Mouse (Mus musculus): ENCODE data around the gene Ifngr2. TPM values are rescaled to one million over a fixed set of nuclear protein-coding genes. Genes with fewer than 3 reads are reported as not detected.

Ifngr2 gene
- polyA plus RNA-seq, 1 experiment from 2014 or later, result 32.7 TPM

GRCm38 (mm10) chr16:91557214-91557613, 10.3 kb downstream of the Ifngr2 start:
- H3K4me3 ChIP-seq, result no peak overlapping the region
- H3K36me3 ChIP-seq (replicated peaks), result peaks cover 57% of the 10 kb centered on the region
- H3K27ac ChIP-seq (replicated peaks), result peak overlapping the region; percentile 76
- H3K9me3 ChIP-seq, result no peaks in the 10 kb centered on the region
- DNase-seq (ENCODE audit: low spot score), result peak; percentile 71
- no peaks in the 10 kb centered on the region for H3K27me3 ChIP-seq (replicated peaks; ENCODE audit: low read depth, poor library complexity, severe bottlenecking)
- peaks cover 43% of the 10 kb centered on the region for H3K4me1 ChIP-seq
- WGBS, result 55% methylated on average over 7 of the region's 7 CpGs

DNA sequence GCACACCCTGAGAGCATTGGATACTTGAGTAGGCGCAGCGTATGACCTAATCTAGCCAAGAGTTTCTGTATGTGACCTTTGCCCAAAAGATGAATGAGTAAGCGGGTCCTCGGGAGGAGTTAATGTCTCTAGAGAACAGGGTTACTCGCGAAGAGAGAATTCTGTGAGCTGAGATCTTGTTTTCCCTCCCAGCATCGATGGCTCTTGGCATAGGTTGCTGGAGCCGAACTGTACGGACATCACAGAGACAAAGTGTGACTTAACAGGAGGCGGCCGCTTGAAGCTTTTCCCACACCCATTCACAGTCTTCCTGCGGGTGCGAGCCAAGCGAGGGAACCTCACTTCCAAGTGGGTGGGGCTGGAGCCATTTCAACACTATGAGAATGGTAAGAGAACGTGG, 10.8 kb downstream of the Ifngr2 start:
- 89% methylated on average over 15 of the region's 15 CpGs for WGBS
- no peak for DNase-seq (ENCODE audit: low spot score)
- Histone ChIP-seq H3K4me3 (no peak overlapping the region), H3K27ac (replicated peaks) (no peak overlapping the region), H3K4me1 (peaks cover 42% of the 10 kb centered on the region), H3K9me3 (no peaks in the 10 kb centered on the region), H3K27me3 (replicated peaks; ENCODE audit: low read depth, poor library complexity, severe bottlenecking) (no peaks in the 10 kb centered on the region), H3K36me3 (replicated peaks) (peaks cover 62% of the 10 kb centered on the region)

- Histone ChIP-seq H3K27me3 (replicated peaks; ENCODE audit: low read depth, poor library complexity, severe bottlenecking) (no peaks in the 10 kb centered on the region), H3K4me3 (no peak overlapping the region), H3K9me3 (no peaks in the 10 kb centered on the region), H3K4me1 (peaks cover 15% of the 10 kb centered on the region), H3K27ac (replicated peaks) (no peak overlapping the region), H3K36me3 (replicated peaks) (peaks cover 67% of the 10 kb centered on the region)
- 59% methylated on average over 9 of the region's 9 CpGs for WGBS
- peak; percentile 38 for DNase-seq (ENCODE audit: low spot score)
Measured at GRCm38 (mm10) chr16:91561099-91561498, 14.2 kb downstream of the Ifngr2 start.

DNA sequence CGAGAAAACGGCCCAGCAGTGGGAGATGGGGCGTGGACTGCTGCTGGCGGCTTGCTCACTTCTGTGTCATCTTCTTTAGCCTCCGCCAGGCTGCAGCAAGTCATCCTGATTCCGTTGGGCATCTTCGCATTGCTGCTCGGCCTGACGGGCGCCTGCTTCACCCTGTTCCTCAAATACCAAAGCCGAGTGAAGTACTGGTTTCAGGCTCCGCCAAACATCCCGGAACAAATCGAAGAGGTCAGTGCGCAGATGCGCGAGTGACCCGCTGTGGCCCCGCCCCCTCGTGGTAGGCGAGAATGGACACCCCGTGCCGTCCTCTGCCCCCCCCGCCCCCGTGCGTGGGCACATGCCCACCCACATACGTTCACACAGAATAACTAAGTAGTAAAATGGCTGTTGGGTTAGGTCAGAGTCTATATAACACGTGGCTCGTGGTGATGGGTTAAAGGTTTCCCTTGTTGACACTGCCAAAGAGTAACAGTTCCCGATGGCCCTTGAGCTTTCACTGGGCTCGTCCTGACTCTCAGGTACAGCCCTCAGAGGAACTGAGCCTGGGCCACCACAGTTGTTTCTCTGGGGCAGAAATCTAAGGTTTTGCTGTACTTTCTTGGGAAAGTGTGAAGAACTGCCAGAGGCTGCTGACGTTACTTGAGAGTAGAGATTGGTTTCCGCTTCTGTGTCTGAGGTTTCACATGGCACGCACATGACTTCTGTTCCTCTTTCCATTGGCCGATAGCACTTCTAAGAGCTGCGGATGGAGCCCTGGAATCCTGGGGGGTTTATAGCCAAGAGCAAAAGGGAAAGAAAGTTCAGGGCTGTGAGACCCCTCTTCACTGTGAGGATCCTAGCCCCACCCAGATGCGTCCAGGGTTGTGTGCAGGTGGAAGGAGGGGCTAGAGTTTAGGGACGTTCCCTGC, 14.9 kb downstream of the Ifngr2 start:
- 67% methylated on average over 38 of the region's 38 CpGs for WGBS
- no peaks in the 10 kb centered on the region for H3K9me3 ChIP-seq
- no peaks in the 10 kb centered on the region for H3K27me3 ChIP-seq (replicated peaks; ENCODE audit: low read depth, poor library complexity, severe bottlenecking)
- H3K4me3 ChIP-seq, result peak overlapping the region; percentile 39
- H3K36me3 ChIP-seq (replicated peaks), result peaks cover 67% of the 10 kb centered on the region
- peaks cover 9% of the 10 kb centered on the region for H3K4me1 ChIP-seq
- H3K27ac ChIP-seq (replicated peaks), result no peak overlapping the region
- DNase-seq (ENCODE audit: low spot score), result peak; percentile 30

GRCm38 (mm10) chr16:91564580-91565291, 17.9 kb downstream of the Ifngr2 start:
- Histone ChIP-seq H3K9me3 (no peaks in the 10 kb centered on the region), H3K27ac (replicated peaks) (no peak overlapping the region), H3K27me3 (replicated peaks; ENCODE audit: low read depth, poor library complexity, severe bottlenecking) (no peaks in the 10 kb centered on the region), H3K4me3 (no peak overlapping the region), H3K36me3 (replicated peaks) (peaks cover 45% of the 10 kb centered on the region), H3K4me1 (peaks cover 5% of the 10 kb centered on the region)
- 89% methylated on average over 4 of the region's 4 CpGs for WGBS
- no peak for DNase-seq (ENCODE audit: low spot score)

DNA sequence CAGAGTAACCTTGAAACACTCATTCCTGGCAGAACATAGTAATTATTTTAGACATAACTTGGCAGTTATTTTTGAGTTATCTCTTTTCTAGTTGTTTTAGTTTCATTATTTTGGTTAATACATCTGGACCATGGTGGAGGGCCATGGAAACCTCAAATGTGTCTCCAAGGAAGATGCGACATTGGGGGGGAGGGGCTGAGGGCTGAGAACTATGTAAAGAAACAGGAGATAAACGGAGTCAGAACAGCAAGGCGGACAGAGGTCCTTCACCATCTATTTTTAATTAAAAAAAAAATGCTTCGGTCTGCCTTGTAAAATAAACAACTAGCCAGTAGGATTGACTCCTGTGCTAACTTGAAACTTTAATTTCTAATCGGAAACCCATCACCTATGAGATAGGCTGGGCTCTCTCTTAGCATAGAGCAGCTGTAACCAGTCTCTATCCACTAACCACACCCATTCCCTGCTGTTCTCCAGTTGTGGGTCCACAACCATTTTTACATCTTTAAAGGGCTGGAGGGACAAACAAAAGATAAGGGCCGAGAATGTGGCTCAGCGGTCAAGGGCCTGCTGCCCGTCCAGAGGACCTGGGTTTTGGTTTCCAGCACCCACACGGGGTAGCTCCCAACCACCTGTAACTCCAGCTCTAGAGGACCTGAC, 18.6 kb downstream of the Ifngr2 start:
- no peak for DNase-seq (ENCODE audit: low spot score)

DNA sequence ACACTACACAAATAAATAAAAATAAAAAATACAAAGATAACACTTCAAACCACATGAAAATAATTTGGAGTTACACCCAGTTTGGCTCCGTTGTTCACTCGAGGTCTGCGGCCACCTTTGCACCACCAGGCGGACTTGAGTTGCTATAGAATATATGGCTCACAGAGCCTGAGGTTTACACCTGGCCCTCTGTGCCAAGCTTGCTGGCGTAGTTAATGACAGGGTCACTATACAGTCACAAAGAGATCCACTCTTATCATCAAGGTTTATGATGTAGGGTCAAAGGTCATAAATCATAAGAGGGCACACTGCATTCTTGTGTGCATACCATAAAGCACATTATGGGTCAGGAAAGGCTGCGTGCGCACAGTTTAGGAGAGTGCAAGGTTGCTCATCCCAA, 19.1 kb downstream of the Ifngr2 start:
- peaks cover 35% of the 10 kb centered on the region for H3K36me3 ChIP-seq (replicated peaks)
- H3K9me3 ChIP-seq, result no peaks in the 10 kb centered on the region
- 88% methylated on average over 7 of the region's 7 CpGs for WGBS
- peaks cover 5% of the 10 kb centered on the region for H3K4me1 ChIP-seq
- H3K27me3 ChIP-seq (replicated peaks; ENCODE audit: low read depth, poor library complexity, severe bottlenecking), result no peaks in the 10 kb centered on the region
- DNase-seq (ENCODE audit: low spot score), result no peak
- H3K27ac ChIP-seq (replicated peaks), result no peak overlapping the region
- no peak overlapping the region for H3K4me3 ChIP-seq

More for the DNA sequence above, 18.6 kb downstream of the Ifngr2 start:
- Histone ChIP-seq H3K9me3 (no peaks in the 10 kb centered on the region), H3K27me3 (replicated peaks; ENCODE audit: low read depth, poor library complexity, severe bottlenecking) (no peaks in the 10 kb centered on the region), H3K27ac (replicated peaks) (no peak overlapping the region), H3K4me1 (peaks cover 5% of the 10 kb centered on the region), H3K4me3 (no peak overlapping the region), H3K36me3 (replicated peaks) (peaks cover 40% of the 10 kb centered on the region)
- 68% methylated on average over 9 of the region's 9 CpGs for WGBS

- 89% methylated on average over 10 of the region's 10 CpGs for WGBS
- no peak overlapping the region for H3K27ac ChIP-seq (replicated peaks)
- peaks cover 11% of the 10 kb centered on the region for H3K36me3 ChIP-seq (replicated peaks)
- no peaks in the 10 kb centered on the region; the same call in 1 of the 2 replicates for H3K4me1 ChIP-seq
- no peak for DNase-seq (ENCODE audit: low spot score)
- no peaks in the 10 kb centered on the region for H3K27me3 ChIP-seq (replicated peaks; ENCODE audit: low read depth, poor library complexity, severe bottlenecking)
- no peak overlapping the region for H3K4me3 ChIP-seq
- no peaks in the 10 kb centered on the region for H3K9me3 ChIP-seq
Measured at GRCm38 (mm10) chr16:91568960-91569359, 22.1 kb downstream of the Ifngr2 start.

DNA sequence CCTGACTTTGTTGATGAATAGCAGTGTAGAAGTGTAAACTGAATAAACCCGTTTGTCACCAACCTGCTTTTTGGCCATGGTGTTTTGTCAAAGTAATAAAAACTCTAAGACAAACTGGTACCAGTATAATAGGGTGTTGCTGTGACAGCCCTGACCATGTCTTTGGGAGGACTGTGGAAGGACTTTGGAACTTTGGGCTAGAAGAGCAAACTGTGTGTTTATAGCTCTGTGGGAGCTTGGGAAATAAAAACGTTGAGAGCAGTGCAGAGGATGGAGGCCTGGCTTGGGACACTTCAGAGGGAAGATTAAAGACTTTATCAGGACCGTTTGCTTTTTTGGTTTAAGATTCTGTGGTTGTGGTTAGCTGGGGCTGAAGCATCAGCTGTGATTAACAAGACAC, 24.2 kb downstream of the Ifngr2 start:
- H3K27ac ChIP-seq (replicated peaks), result no peak overlapping the region
- 71% methylated on average over 3 of the region's 3 CpGs for WGBS
- no peaks in the 10 kb centered on the region; the same call in 1 of the 2 replicates for H3K4me1 ChIP-seq
- no peak for DNase-seq (ENCODE audit: low spot score)
- no peaks in the 10 kb centered on the region for H3K27me3 ChIP-seq (replicated peaks; ENCODE audit: low read depth, poor library complexity, severe bottlenecking)
- H3K4me3 ChIP-seq, result no peak overlapping the region
- no peaks in the 10 kb centered on the region for H3K9me3 ChIP-seq
- peaks cover 8% of the 10 kb centered on the region for H3K36me3 ChIP-seq (replicated peaks)

DNA sequence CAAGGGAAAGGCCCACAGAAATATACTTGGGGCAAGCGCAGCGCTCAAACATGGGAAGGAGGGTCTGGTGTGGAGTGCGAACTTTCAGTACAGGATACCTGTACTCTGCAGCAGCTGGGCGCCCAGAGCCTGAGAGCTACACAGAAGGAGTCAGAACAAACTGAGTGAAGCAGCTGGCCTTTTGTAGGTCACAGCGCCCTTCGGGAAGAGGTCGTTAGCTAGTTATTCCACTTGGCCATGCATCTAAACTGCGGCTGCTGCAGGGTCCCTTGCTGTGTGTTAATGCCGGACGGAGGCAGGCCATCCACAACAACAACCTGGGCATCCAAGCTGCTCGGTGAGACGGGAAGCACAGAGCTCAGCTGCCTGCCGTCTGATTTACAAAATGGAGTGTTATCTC, 28.3 kb downstream of the Ifngr2 start:
- no peak for DNase-seq (ENCODE audit: low spot score)
- H3K4me1 ChIP-seq, result no peaks in the 10 kb centered on the region; the same call in 1 of the 2 replicates
- H3K9me3 ChIP-seq, result no peaks in the 10 kb centered on the region
- H3K4me3 ChIP-seq, result no peak overlapping the region
- H3K27ac ChIP-seq (replicated peaks), result no peak overlapping the region
- peaks cover 12% of the 10 kb centered on the region for H3K36me3 ChIP-seq (replicated peaks)
- 76% methylated on average over 13 of the region's 13 CpGs for WGBS
- no peaks in the 10 kb centered on the region for H3K27me3 ChIP-seq (replicated peaks; ENCODE audit: low read depth, poor library complexity, severe bottlenecking)

GRCm38 (mm10) chr16:91578980-91579720, 32.3 kb downstream of the Ifngr2 start:
- 85% methylated on average over 14 of the region's 14 CpGs for WGBS
- Histone ChIP-seq H3K4me1 (no peaks in the 10 kb centered on the region), H3K36me3 (replicated peaks) (peaks cover 24% of the 10 kb centered on the region)

GRCm38 (mm10) chr16:91582307-91582706, 35.4 kb downstream of the Ifngr2 start:
- DNase-seq (ENCODE audit: low spot score), result peak; percentile 42
- Histone ChIP-seq H3K36me3 (replicated peaks) (peaks cover 36% of the 10 kb centered on the region), H3K27ac (replicated peaks) (no peak overlapping the region), H3K4me3 (no peak overlapping the region), H3K9me3 (no peaks in the 10 kb centered on the region), H3K4me1 (no peaks in the 10 kb centered on the region), H3K27me3 (replicated peaks; ENCODE audit: low read depth, poor library complexity, severe bottlenecking) (no peaks in the 10 kb centered on the region)
- 58% methylated on average over 2 of the region's 2 CpGs for WGBS

More at GRCm38 (mm10) chr16:91578980-91579720, 32.3 kb downstream of the Ifngr2 start:
- Histone ChIP-seq H3K27me3 (replicated peaks; ENCODE audit: low read depth, poor library complexity, severe bottlenecking) (no peaks in the 10 kb centered on the region), H3K4me3 (no peak overlapping the region), H3K27ac (replicated peaks) (no peak overlapping the region), H3K9me3 (no peaks in the 10 kb centered on the region)
- DNase-seq (ENCODE audit: low spot score), result no peak
